Mouse (Mus musculus) heart, embryonic 11.5 days (tissue): ENCODE measurements around the gene Igf2bp3. TPM values are rescaled to one million over a fixed set of nuclear protein-coding genes. Genes with fewer than 3 reads are reported as not detected.
A peak's percentile ranks its signal among the peaks of the same experiment; 100 is the strongest.

Experiments
- ATAC-seq: fragments of 200-750 bp; cut with Nextera tagmentation; replicated peaks from 2 replicates; pipeline ENCODE4 v1.8.0; 2017; ENCODE audit warnings: moderate library complexity; ENCODE audit not compliant: insufficient number of reproducible peaks, low FRiP score, low TSS enrichment
- H3K27ac ChIP-seq: fragments of 300-500 bp; sonication (generic); 2 replicates; pipeline ENCODE4 v1.5.1; 2014; ENCODE audit warnings: mild to moderate bottlenecking, low read depth, low read length
- H3K27me3 ChIP-seq: fragments of 300-500 bp; sonication (generic); 2 replicates; pipeline ENCODE4 v1.6.1; 2014; ENCODE audit warnings: mild to moderate bottlenecking, low read length, mixed read lengths; ENCODE audit not compliant: control insufficient read depth, insufficient read depth
- H3K36me3 ChIP-seq: fragments of 300-500 bp; sonication (generic); 2 replicates; pipeline ENCODE4 v1.6.1; 2014; ENCODE audit warnings: mild to moderate bottlenecking, low read length, moderate library complexity, mixed read lengths; ENCODE audit not compliant: control insufficient read depth, insufficient read depth
- H3K4me1 ChIP-seq: fragments of 300-500 bp; sonication (generic); 2 replicates; pipeline ENCODE4 v1.6.1; 2014; ENCODE audit warnings: low read length; ENCODE audit not compliant: control insufficient read depth, insufficient read depth
- H3K4me2 ChIP-seq: fragments of 300-500 bp; sonication (generic); 2 replicates; pipeline ENCODE4 v1.6.1; 2014; ENCODE audit warnings: mild to moderate bottlenecking, moderate library complexity
- H3K4me3 ChIP-seq: fragments of 300-500 bp; sonication (generic); 2 replicates; pipeline ENCODE4 v1.5.1; 2014; ENCODE audit warnings: low read depth, low read length
- H3K9ac ChIP-seq: fragments of 300-500 bp; sonication (generic); 2 replicates; pipeline ENCODE4 v1.6.1; 2014; ENCODE audit warnings: mild to moderate bottlenecking, low read depth, low read length, moderate library complexity
- H3K9me3 ChIP-seq: fragments of 300-500 bp; sonication (generic); replicated peaks from 2 replicates; pipeline ENCODE4 v1.6.1; 2016; ENCODE audit warnings: low read length; ENCODE audit not compliant: control insufficient read depth
- WGBS: fragments of 180-500 bp; shearing (Covaris S2); extraction: QIAGEN DNeasy Blood & Tissue Kit; methylation state at CpG from one replicate; pipeline ENCODE4 v1.1.7; 2014; ENCODE audit not compliant: insufficient replicate concordance; 5-methylcytosine and 5-hydroxymethylcytosine counted together
- polyA plus RNA-seq: library from polyadenylated mRNA; unstranded; fragments of >200 nt; fragmentation: Nextera tagmentation; extraction: Ambion mirVana; gene quantifications from 2 replicates; pipeline ENCODE4 v1.2.1, GENCODE M21; 2014

The Igf2bp3 gene
- polyA plus RNA-seq, 1 experiment from 2014 or later: 74.4 TPM

DNA sequence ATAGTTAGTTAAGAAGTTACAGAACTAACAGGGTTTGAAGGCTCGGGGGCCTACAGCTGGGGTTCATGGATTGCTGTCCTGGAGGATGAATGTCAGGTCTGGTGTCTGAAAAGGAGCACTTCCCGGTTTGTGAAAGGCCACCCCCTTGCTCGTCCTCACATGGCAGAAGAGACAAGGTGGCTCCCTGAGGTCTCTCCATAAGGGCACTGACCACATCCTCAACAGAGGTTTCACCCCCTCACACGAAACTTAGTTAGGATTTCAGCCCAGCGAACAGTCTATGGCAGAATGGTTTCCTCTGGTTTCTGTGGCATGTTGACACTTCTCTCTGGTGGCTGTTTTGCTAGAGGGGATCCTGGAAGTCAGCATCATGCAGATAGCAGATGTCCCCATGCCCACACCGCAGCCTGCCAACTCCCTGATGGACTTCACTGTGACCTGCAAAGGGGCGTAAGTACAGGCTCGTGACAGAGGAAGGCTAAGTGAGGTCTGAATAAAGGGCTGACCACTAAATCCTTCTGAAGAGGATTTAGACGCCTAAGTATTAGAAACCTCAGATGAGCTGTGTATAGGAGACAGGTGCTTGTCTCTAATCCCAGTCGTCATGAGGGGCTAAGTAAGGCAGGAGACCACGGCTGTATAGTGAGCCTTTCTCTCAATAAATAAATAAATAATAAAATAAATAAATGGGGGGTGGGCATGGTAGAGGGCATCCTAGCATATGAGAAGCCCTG lies 163.9 kb downstream of the Igf2bp3 start:
- H3K27ac ChIP-seq: no peak overlapping the region
- no peaks in the 10 kb centered on the region for H3K36me3 ChIP-seq
- no peak overlapping the region for H3K9ac ChIP-seq
- no peaks in the 10 kb centered on the region for H3K27me3 ChIP-seq
- H3K4me1 ChIP-seq: no peaks in the 10 kb centered on the region
- ATAC-seq: no peak
- H3K9me3 ChIP-seq: no peaks in the 10 kb centered on the region
- WGBS: 71% methylated on average over 11 of the region's 11 CpGs
- no peak overlapping the region for H3K4me2 ChIP-seq
- no peak overlapping the region for H3K4me3 ChIP-seq

DNA sequence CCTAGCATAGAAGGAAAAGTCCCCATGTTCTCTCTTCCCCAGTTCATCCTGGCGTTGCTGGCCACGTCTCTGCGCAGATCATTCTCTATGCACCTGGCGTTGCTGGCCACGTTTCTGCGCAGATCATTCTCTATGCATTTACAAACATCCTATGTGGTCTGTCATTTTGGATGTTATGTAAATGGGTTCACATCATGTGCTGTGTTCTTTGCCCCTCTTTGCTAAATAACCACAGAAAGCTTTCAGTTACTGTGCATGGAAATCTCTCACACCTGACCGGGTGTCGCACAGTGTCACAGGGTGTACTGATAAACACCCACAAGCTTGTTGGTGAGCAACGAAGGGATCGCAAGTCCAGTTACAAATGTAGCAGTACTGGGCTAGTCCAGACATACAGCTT lies 166.4 kb downstream of the Igf2bp3 start:
- no peak for ATAC-seq
- 81% methylated on average over 10 of the region's 10 CpGs for WGBS
- H3K36me3 ChIP-seq: no peaks in the 10 kb centered on the region

DNA sequence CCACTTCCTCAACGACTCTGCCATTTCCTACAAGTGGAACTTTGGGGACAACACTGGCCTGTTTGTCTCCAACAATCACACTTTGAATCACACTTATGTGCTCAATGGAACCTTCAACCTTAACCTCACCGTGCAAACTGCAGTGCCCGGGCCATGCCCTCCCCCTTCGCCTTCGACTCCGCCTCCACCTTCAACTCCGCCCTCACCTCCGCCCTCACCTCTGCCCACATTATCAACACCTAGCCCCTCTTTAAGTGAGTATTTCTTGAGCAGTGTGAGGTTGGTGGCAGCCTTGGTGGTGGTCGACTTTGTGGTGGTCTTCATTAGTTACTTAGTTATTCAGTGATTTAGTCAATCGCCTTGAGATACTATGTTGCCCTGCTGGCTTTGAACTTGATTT lies 166.9 kb downstream of the Igf2bp3 start:
- Histone ChIP-seq H3K27me3 (no peaks in the 10 kb centered on the region), H3K36me3 (no peaks in the 10 kb centered on the region), H3K9me3 (no peaks in the 10 kb centered on the region), H3K4me1 (no peaks in the 10 kb centered on the region), H3K9ac (no peak overlapping the region), H3K4me3 (no peak overlapping the region), H3K4me2 (no peak overlapping the region), H3K27ac (no peak overlapping the region)
- no peak for ATAC-seq
- 57% methylated on average over 10 of the region's 10 CpGs for WGBS

More for the DNA sequence above, 166.4 kb downstream of the Igf2bp3 start:
- Histone ChIP-seq H3K27me3 (no peaks in the 10 kb centered on the region), H3K9me3 (no peaks in the 10 kb centered on the region), H3K9ac (no peak overlapping the region), H3K4me3 (no peak overlapping the region), H3K27ac (no peak overlapping the region), H3K4me2 (no peak overlapping the region), H3K4me1 (no peaks in the 10 kb centered on the region)

DNA sequence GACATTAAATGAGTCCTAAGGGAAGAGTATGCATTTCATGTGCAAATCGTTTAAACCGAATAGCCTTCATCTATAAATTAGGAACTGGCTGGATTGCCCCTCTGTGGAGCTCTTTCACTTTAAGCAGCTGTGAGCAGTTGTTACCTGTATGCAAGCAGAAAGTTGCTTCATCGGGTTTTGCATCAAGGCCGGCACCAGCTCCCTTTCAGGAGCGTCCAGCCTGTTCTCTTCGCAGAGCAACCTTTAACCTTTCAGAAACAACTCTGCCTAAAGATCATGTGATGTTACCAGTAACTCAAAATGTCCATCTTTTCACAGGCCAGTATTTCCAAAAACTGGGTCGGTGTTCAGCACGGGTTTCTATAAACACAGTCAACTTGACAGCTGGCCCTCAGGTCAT lies 167.8 kb downstream of the Igf2bp3 start:
- ATAC-seq: no peak
- Histone ChIP-seq H3K36me3 (no peaks in the 10 kb centered on the region), H3K9ac (no peak overlapping the region)

DNA sequence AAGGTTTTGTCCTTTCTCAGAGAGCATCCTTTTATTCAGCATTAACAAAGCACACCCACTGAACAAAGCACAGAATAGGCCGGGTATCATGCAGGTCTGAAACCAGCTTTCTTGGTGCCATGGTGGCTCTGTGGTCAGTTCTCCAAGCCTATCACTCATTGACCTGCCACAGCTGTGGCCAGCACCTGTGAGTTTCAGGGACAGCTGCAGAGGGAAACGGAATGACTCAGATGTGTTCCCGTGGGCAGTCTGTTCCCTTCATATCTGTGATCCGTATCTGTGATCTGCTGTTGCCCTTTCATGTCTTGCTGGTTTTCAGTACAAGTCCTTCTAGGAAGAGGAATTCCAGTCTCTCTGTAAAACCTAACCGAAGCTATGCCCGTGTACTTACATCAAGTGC lies 168.3 kb downstream of the Igf2bp3 start:
- Histone ChIP-seq H3K4me3 (no peak overlapping the region), H3K4me1 (no peaks in the 10 kb centered on the region), H3K9ac (no peak overlapping the region), H3K4me2 (no peak overlapping the region), H3K9me3 (no peaks in the 10 kb centered on the region), H3K36me3 (no peaks in the 10 kb centered on the region), H3K27me3 (no peaks in the 10 kb centered on the region), H3K27ac (no peak overlapping the region)
- ATAC-seq: no peak
- WGBS: 76% methylated on average over 6 of the region's 6 CpGs

More for the DNA sequence above, 167.8 kb downstream of the Igf2bp3 start:
- Histone ChIP-seq H3K4me2 (no peak overlapping the region), H3K9me3 (no peaks in the 10 kb centered on the region), H3K27me3 (no peaks in the 10 kb centered on the region), H3K27ac (no peak overlapping the region), H3K4me3 (no peak overlapping the region), H3K4me1 (no peaks in the 10 kb centered on the region)
- WGBS: 72% methylated on average over 8 of the region's 8 CpGs

DNA sequence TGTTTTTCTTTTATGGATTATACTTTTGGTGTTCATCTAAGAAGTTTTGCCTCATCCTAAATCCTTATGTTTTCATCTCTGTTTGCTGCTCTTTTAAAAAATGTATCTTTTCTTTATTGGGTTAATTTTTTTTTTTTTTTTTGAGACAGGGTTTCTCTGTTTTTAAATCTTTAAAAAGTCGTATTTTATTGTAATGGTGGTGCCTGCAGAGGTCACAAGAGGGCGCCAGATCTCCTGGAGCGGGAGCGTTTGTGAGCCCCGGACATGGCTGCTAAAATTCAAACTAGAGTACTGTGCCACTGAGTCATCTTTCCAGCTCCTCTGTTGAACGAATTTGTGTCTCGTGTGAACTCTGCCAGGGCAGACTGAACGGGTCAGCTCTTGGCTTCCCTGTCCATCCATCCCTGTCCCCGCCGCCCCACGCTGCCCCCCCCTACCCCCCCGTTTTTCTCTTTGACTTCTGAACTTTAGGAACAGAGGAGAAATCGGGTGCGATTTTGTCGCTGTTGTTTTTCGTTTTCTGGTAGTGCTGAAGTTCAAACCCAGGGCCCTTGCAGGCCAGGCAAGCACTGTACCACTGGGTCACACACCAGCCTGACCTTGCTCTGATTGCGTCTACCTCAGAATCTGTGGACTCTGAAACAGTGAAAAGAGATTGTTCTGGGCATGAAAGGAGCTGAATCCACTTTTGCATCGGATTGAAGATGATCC lies 175.1 kb downstream of the Igf2bp3 start:
- WGBS: 14% methylated on average over 18 of the region's 18 CpGs
- Histone ChIP-seq H3K9me3 (no peaks in the 10 kb centered on the region), H3K27ac (no peak overlapping the region), H3K27me3 (peaks cover 9% of the 10 kb centered on the region), H3K4me3 (peak overlapping the region; percentile 34), H3K9ac (peak overlapping the region; percentile 17), H3K4me1 (peaks cover 4% of the 10 kb centered on the region; the same call in 1 of the 2 replicates), H3K4me2 (peak overlapping the region; percentile 61), H3K36me3 (no peaks in the 10 kb centered on the region)
- no peak for ATAC-seq

DNA sequence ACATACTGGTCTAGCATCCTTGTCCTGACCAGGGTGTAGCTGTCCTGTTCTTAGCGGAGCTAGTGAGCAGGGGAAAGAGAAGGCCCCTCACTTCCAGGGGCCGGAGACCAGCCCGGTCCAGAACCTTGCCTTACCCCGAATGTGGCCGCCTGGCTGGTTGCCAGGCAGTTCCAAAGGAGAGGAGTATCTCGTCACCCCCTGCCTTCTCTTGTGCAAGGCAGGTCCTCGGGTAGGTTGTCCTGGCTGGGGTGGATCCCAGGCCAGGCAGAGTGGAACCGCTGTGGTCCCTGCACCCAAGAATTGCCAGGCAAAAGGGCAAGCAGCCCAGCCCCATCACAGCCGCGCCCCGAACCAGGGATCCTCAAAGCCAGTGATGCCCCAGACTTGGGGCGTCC lies 177.5 kb downstream of the Igf2bp3 start:
- Histone ChIP-seq H3K4me3 (no peak overlapping the region), H3K27ac (no peak overlapping the region), H3K36me3 (no peaks in the 10 kb centered on the region), H3K4me1 (peaks cover 4% of the 10 kb centered on the region; the same call in 1 of the 2 replicates), H3K9me3 (no peaks in the 10 kb centered on the region), H3K4me2 (peak overlapping the region; percentile 47), H3K27me3 (peaks cover 9% of the 10 kb centered on the region), H3K9ac (no peak overlapping the region)
- no peak for ATAC-seq
- 56% methylated on average over 12 of the region's 12 CpGs for WGBS

DNA sequence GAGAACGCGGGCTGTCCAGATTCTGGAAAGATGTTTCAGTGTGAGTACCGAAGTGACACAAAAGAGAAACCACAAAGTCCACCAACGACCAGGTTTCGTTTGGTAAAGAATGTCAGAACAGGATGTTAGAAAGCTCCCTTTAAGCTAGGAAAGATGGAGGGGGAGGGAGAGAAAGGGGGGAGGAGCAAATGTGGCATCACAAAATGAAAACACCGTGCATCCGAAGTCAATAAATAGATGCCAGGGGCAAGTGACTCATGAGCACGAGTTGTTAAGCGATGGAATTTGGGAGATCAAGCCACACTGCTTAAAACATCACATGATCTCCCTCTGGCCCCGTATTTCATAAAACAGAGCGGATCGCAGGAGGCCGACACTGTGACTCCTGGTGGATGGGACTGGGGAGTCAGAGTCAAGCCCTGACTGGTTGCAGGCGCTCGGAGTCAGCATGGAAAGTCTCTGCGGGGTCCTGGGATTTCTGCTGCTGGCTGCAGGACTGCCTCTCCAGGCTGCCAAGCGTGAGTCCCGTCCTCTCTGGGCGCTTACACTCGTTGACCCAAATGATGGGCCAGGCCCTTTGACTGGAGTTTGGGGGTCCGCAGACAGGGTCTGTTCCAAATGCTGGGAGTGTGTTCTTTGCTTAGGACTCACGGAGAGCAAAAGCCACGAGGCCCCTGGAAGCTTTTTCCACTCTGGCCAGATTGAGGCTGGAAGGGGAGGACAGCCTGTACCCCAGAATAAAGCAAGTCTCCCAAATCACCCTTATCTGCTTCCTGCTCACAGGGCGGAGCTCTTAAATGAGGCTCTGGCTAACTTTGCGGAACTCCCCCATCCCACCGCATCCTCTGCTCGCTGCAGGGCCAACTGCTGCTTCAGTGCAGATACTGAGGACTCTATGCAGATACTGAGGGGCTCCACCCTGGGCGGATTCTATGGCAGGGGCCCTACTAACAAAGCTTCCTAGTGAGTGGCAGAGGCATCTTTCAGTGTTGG lies 178.2 kb downstream of the Igf2bp3 start, which contains the start of gene Gpnmb:
Gene Gpnmb, plus strand, starts transcription at position 272 of the 993 bp plus-strand sequence.
- H3K4me3 ChIP-seq: peak within 1 kb of the TSS; percentile 17
- H3K4me1 ChIP-seq: peaks cover 4% of the 10 kb centered on the region; the same call in 1 of the 2 replicates
- WGBS: 30% methylated on average over 28 of the region's 28 CpGs
- H3K9ac ChIP-seq: no peak within 1 kb of the TSS
- H3K9me3 ChIP-seq: no peaks in the 10 kb centered on the region
- no peak within 1 kb of the TSS for H3K27ac ChIP-seq
- H3K4me2 ChIP-seq: peak within 1 kb of the TSS; percentile 47
- ATAC-seq: no peak
- peaks cover 9% of the 10 kb centered on the region for H3K27me3 ChIP-seq
- H3K36me3 ChIP-seq: no peaks in the 10 kb centered on the region
